Mouse (Mus musculus): ENCODE measurements at regions not wholly inside any gene's neighbourhood (a gene's known extent, or its start where the extent isn't known, plus 50 kb on each side); places are given as distances from the start of the nearest gene placed in this dataset.

GRCm38 (mm10) chr10:46273846-46274245 lies 696.2 kb downstream of the Hace1 start:
- Histone ChIP-seq H3K27ac (ENCODE audit: insufficient read depth, low read length) (no peak overlapping the region), H3K27me3 (ENCODE audit: control insufficient read depth, insufficient read depth, low read length) (no peaks in the 10 kb centered on the region), H3K4me1 (ENCODE audit: control insufficient read depth, insufficient read depth, low read length) (no peaks in the 10 kb centered on the region), H3K4me3 (replicated peaks; ENCODE audit: insufficient read depth, low read depth, low read length) (no peak overlapping the region)
- WGBS, result 3% methylated on average over 1 of the region's 1 CpGs
- TF ChIP-seq CTCF (IDR thresholded peaks at IDR 0.05; ENCODE audit: borderline replicate concordance, insufficient read depth, low read depth, low read length) (no peak), POLR2A (IDR thresholded peaks at IDR 0.05; ENCODE audit: borderline replicate concordance, insufficient read depth, low read length) (no peak)
- peak in 1 of 2 experiments; percentile 20 for DNase-seq

DNA sequence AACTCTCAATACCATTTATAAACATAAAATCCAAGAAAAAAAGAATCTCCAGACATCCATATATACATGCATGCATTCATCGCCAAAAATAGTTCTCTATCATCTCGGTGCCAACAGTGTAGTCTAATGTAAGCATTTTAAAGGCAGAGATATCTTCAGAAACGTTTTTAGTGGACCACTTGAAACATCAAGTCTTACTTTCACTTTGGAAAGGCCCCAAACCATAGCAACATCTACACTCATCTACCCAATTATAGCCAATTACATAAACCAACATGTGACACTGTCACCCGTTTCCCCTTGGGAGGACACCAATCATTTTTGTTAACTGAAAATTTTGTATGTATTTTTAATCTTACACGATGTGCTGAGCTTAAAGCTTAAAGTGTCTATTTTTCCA lies 716.7 kb downstream of the Hace1 start:
- Histone ChIP-seq H3K4me1 (ENCODE audit: control insufficient read depth, insufficient read depth, low read length) (no peaks in the 10 kb centered on the region), H3K27ac (ENCODE audit: insufficient read depth, low read length) (no peak overlapping the region), H3K4me3 (replicated peaks; ENCODE audit: insufficient read depth, low read depth, low read length) (no peak overlapping the region), H3K27me3 (ENCODE audit: control insufficient read depth, insufficient read depth, low read length) (no peaks in the 10 kb centered on the region)
- 76% methylated on average over 5 of the region's 5 CpGs for WGBS
- TF ChIP-seq POLR2A (IDR thresholded peaks at IDR 0.05; ENCODE audit: borderline replicate concordance, insufficient read depth, low read length) (no peak), CTCF (IDR thresholded peaks at IDR 0.05; ENCODE audit: borderline replicate concordance, insufficient read depth, low read depth, low read length) (no peak)
- DNase-seq, result no peak

GRCm38 (mm10) chr10:46298352-46298751 lies 720.7 kb downstream of the Hace1 start:
- WGBS, result 9% methylated on average over 5 of the region's 5 CpGs
- Histone ChIP-seq H3K4me3 (replicated peaks; ENCODE audit: insufficient read depth, low read depth, low read length) (no peak overlapping the region), H3K27me3 (ENCODE audit: control insufficient read depth, insufficient read depth, low read length) (no peaks in the 10 kb centered on the region), H3K4me1 (ENCODE audit: control insufficient read depth, insufficient read depth, low read length) (no peaks in the 10 kb centered on the region), H3K27ac (ENCODE audit: insufficient read depth, low read length) (no peak overlapping the region)
- TF ChIP-seq CTCF (IDR thresholded peaks at IDR 0.05; ENCODE audit: borderline replicate concordance, insufficient read depth, low read depth, low read length) (no peak), POLR2A (IDR thresholded peaks at IDR 0.05; ENCODE audit: borderline replicate concordance, insufficient read depth, low read length) (no peak)
- peak; percentile 17 to 53 for DNase-seq

DNA sequence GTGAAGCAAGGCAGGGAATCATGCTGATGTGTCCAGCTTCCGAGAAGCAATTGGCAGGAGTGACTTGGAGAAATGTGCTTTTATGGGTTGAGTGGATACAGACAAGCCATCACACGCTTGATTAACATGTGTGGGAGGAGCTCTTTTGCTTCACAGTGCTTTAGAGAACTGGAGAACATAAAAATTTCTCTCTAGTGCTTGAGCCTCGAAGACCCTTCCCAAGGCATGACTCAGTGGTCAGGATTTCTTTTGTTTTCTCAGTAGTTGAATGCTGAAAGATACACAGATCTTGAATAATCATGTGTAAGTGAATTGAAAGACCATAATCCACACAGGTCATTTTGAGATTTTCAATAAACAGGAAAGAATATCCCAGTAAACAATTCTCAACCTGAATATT lies 721.9 kb downstream of the Hace1 start:
- Histone ChIP-seq H3K27ac (ENCODE audit: insufficient read depth, low read length) (no peak overlapping the region), H3K4me1 (ENCODE audit: control insufficient read depth, insufficient read depth, low read length) (no peaks in the 10 kb centered on the region), H3K27me3 (ENCODE audit: control insufficient read depth, insufficient read depth, low read length) (no peaks in the 10 kb centered on the region), H3K4me3 (replicated peaks; ENCODE audit: insufficient read depth, low read depth, low read length) (no peak overlapping the region)
- 57% methylated on average over 3 of the region's 3 CpGs for WGBS
- no peak for TF ChIP-seq POLR2A (IDR thresholded peaks at IDR 0.05; ENCODE audit: borderline replicate concordance, insufficient read depth, low read length)
- TF ChIP-seq CTCF (IDR thresholded peaks at IDR 0.05; ENCODE audit: borderline replicate concordance, insufficient read depth, low read depth, low read length), result no peak
- DNase-seq, result no peak

GRCm38 (mm10) chr10:46320328-46321038 lies 742.9 kb downstream of the Hace1 start:
- Histone ChIP-seq H3K27ac (ENCODE audit: insufficient read depth, low read length) (no peak overlapping the region), H3K27me3 (ENCODE audit: control insufficient read depth, insufficient read depth, low read length) (no peaks in the 10 kb centered on the region), H3K4me3 (replicated peaks; ENCODE audit: insufficient read depth, low read depth, low read length) (no peak overlapping the region), H3K4me1 (ENCODE audit: control insufficient read depth, insufficient read depth, low read length) (no peaks in the 10 kb centered on the region)
- WGBS, result 77% methylated on average over 5 of the region's 5 CpGs
- no peak for TF ChIP-seq CTCF (IDR thresholded peaks at IDR 0.05; ENCODE audit: borderline replicate concordance, insufficient read depth, low read depth, low read length)
- TF ChIP-seq POLR2A (IDR thresholded peaks at IDR 0.05; ENCODE audit: borderline replicate concordance, insufficient read depth, low read length), result no peak
- DNase-seq, result no peak

- DNase-seq, result no peak
- 98% methylated on average over 3 of the region's 3 CpGs for WGBS
- H3K27me3 ChIP-seq (ENCODE audit: control insufficient read depth, insufficient read depth, low read length), result no peaks in the 10 kb centered on the region
- H3K4me1 ChIP-seq (ENCODE audit: control insufficient read depth, insufficient read depth, low read length), result no peaks in the 10 kb centered on the region
- H3K27ac ChIP-seq (ENCODE audit: insufficient read depth, low read length), result no peak overlapping the region
- TF ChIP-seq CTCF (IDR thresholded peaks at IDR 0.05; ENCODE audit: borderline replicate concordance, insufficient read depth, low read depth, low read length), result no peak
- no peak for TF ChIP-seq POLR2A (IDR thresholded peaks at IDR 0.05; ENCODE audit: borderline replicate concordance, insufficient read depth, low read length)
- no peak overlapping the region for H3K4me3 ChIP-seq (replicated peaks; ENCODE audit: insufficient read depth, low read depth, low read length)
Measured at GRCm38 (mm10) chr10:46321040-46321439, 743.4 kb downstream of the Hace1 start.

DNA sequence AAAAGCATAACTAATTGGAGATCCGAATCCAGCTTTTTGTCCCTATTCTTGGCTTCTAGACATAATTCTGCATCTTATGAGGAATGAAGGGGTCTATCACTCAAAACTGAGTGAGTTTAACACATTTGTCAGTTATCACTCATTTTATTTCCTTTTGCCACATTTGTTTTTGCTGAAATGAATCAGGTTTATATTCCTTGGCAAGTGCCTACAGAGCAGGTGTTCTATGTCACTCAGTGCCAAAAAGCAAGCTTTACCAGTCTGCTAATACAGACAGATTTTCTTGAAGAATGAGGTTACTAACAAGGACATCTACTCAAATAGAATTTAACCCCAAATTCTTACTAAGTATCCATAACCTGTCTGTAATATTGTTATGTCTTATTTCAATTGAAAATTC lies 751.4 kb downstream of the Hace1 start:
- no peak overlapping the region for H3K4me3 ChIP-seq (replicated peaks; ENCODE audit: insufficient read depth, low read depth, low read length)
- TF ChIP-seq POLR2A (IDR thresholded peaks at IDR 0.05; ENCODE audit: borderline replicate concordance, insufficient read depth, low read length), result no peak
- no peaks in the 10 kb centered on the region for H3K27me3 ChIP-seq (ENCODE audit: control insufficient read depth, insufficient read depth, low read length)
- H3K27ac ChIP-seq (ENCODE audit: insufficient read depth, low read length), result no peak overlapping the region
- WGBS, result 25% methylated on average over 1 of the region's 1 CpGs
- peak; percentile 30 to 81 for DNase-seq
- peaks cover 4% of the 10 kb centered on the region; the same call in 1 of the 2 replicates for H3K4me1 ChIP-seq (ENCODE audit: control insufficient read depth, insufficient read depth, low read length)

DNA sequence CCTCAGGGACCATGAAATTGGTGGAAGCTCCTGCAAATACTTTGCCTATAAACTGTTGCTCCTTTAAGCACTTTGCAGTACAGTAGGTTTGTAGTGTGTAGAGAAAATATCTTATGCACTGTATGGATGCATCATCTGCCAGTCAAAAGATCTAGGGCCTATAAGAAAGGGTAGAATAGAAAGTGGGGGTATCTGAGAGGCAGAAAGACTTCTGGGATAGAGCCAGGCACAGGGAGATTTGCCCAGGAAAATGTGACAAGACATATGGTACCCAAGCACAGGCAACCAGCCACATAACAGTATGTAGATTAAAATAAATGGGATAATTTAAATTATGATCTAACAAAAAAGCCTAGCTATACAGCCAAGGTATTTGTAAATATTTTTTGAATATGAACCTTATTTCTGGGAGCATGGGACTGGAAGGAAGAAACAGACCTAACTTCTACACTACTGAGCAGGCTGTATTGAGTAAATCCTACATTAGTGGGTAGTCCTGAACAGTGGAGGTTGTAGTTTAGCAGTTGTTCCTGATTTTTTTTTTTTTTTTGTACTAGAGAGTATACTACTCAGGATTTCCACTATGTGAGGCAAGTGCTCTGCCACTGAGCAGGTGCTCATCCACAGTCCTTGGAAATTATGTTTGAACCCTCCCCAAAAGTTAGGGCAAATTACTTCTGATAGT lies 754.1 kb downstream of the Hace1 start:
- no peak overlapping the region for H3K27ac ChIP-seq (ENCODE audit: insufficient read depth, low read length)
- peaks cover 4% of the 10 kb centered on the region; the same call in 1 of the 2 replicates for H3K4me1 ChIP-seq (ENCODE audit: control insufficient read depth, insufficient read depth, low read length)
- DNase-seq, result peak; percentile 54 to 77
- no peak overlapping the region for H3K4me3 ChIP-seq (replicated peaks; ENCODE audit: insufficient read depth, low read depth, low read length)
- H3K27me3 ChIP-seq (ENCODE audit: control insufficient read depth, insufficient read depth, low read length), result no peaks in the 10 kb centered on the region
- TF ChIP-seq CTCF (IDR thresholded peaks at IDR 0.05; ENCODE audit: borderline replicate concordance, insufficient read depth, low read depth, low read length), result no peak
- TF ChIP-seq POLR2A (IDR thresholded peaks at IDR 0.05; ENCODE audit: borderline replicate concordance, insufficient read depth, low read length), result no peak
